Mouse (Mus musculus) stomach, embryonic 14.5 days (tissue): ENCODE results near the gene Gm28308. TPM values are rescaled to one million over a fixed set of nuclear protein-coding genes. Genes with fewer than 3 reads are reported as not detected.

ENCODE experiments used
- ATAC-seq: fragments of 200-750 bp; cut with Nextera tagmentation; 2 replicates; pipeline ENCODE4 v1.8.0; 2017; ENCODE audit warnings: low read depth, moderate TSS enrichment; ENCODE audit not compliant: insufficient number of reproducible peaks, insufficient read depth, low FRiP score
- H3K27ac ChIP-seq: fragments of 300-500 bp; sonication (generic); 2 replicates; pipeline ENCODE4 v1.5.1; 2014; ENCODE audit warnings: mild to moderate bottlenecking, low read length, moderate library complexity, mixed read lengths
- H3K27me3 ChIP-seq: fragments of 300-500 bp; sonication (generic); 2 replicates; pipeline ENCODE4 v1.6.1; 2014; ENCODE audit warnings: low read length, control low read depth, mixed read lengths; ENCODE audit not compliant: control insufficient read depth, insufficient read depth
- H3K36me3 ChIP-seq: fragments of 300-500 bp; sonication (generic); 2 replicates; pipeline ENCODE4 v1.6.1; 2014; ENCODE audit warnings: mild to moderate bottlenecking, control low read depth, low read length, moderate library complexity, mixed read lengths; ENCODE audit not compliant: control insufficient read depth, insufficient read depth
- H3K4me1 ChIP-seq: fragments of 300-500 bp; sonication (generic); 2 replicates; pipeline ENCODE4 v1.6.1; 2014; ENCODE audit warnings: low read length, control low read depth, mixed read lengths; ENCODE audit not compliant: control insufficient read depth, insufficient read depth
- H3K4me2 ChIP-seq: fragments of 300-500 bp; sonication (generic); replicated peaks from 2 replicates; pipeline ENCODE4 v1.6.1; 2014; ENCODE audit warnings: low read depth, low read length, control low read depth
- H3K4me3 ChIP-seq: fragments of 300-500 bp; sonication (generic); 2 replicates; pipeline ENCODE4 v1.5.1; 2014; ENCODE audit warnings: low read depth, low read length, control low read depth
- H3K9ac ChIP-seq: fragments of 300-500 bp; sonication (generic); replicated peaks from 2 replicates; pipeline ENCODE4 v1.6.1; 2014; ENCODE audit warnings: low read depth, mild to moderate bottlenecking, control low read depth, low read length, moderate library complexity, mixed read lengths
- H3K9me3 ChIP-seq: fragments of 300-500 bp; sonication (generic); 2 replicates; pipeline ENCODE4 v1.6.1; 2016; ENCODE audit warnings: low read depth, low read length, control low read depth; ENCODE audit not compliant: control insufficient read depth
- WGBS: fragments of 180-500 bp; shearing (Covaris S2); extraction: QIAGEN DNeasy Blood & Tissue Kit; methylation state at CpG from one replicate; pipeline ENCODE4 v1.1.7; 2014; 5-methylcytosine and 5-hydroxymethylcytosine counted together
- polyA plus RNA-seq: library from polyadenylated mRNA; unstranded; fragments of >200 nt; fragmentation: Nextera tagmentation; extraction: Ambion mirVana; gene quantifications from 2 replicates; pipeline ENCODE4 v1.2.1, GENCODE M21; 2014

Gm28308 gene
- polyA plus RNA-seq, 1 experiment from 2014 or later = not detected

DNA sequence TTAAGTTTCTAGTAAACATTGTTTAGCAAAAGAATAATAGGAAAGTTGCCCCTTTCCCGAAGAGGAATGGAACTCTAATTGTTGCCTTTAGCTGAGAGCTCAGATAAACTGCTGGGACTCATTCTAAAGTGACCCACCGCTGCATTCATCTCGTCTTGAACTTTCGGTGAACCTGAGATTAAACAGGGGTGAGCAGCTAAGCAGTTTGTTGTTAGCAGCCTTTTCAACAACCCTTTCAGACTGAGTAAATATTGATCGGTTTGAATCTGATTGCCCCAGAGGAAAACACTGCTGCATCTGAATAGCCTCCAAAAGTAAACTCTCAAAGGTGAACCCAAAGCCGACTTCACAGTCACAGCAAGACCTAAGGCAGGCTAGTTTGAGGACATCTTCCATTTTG is 59.9 kb downstream of the Gm28308 start:
- Histone ChIP-seq H3K27me3 (0 out of 2 replicates have a peak, but pooled peaks cover 3% of the 10 kb centered on the region), H3K27ac (no peak overlapping the region), H3K36me3 (no peaks in the 10 kb centered on the region), H3K9ac (no peak overlapping the region), H3K4me2 (no peak overlapping the region), H3K4me1 (peaks cover 11% of the 10 kb centered on the region), H3K4me3 (no peak overlapping the region), H3K9me3 (no peaks in the 10 kb centered on the region)
- no peak for ATAC-seq
- 19% methylated on average over 6 of the region's 6 CpGs for WGBS

DNA sequence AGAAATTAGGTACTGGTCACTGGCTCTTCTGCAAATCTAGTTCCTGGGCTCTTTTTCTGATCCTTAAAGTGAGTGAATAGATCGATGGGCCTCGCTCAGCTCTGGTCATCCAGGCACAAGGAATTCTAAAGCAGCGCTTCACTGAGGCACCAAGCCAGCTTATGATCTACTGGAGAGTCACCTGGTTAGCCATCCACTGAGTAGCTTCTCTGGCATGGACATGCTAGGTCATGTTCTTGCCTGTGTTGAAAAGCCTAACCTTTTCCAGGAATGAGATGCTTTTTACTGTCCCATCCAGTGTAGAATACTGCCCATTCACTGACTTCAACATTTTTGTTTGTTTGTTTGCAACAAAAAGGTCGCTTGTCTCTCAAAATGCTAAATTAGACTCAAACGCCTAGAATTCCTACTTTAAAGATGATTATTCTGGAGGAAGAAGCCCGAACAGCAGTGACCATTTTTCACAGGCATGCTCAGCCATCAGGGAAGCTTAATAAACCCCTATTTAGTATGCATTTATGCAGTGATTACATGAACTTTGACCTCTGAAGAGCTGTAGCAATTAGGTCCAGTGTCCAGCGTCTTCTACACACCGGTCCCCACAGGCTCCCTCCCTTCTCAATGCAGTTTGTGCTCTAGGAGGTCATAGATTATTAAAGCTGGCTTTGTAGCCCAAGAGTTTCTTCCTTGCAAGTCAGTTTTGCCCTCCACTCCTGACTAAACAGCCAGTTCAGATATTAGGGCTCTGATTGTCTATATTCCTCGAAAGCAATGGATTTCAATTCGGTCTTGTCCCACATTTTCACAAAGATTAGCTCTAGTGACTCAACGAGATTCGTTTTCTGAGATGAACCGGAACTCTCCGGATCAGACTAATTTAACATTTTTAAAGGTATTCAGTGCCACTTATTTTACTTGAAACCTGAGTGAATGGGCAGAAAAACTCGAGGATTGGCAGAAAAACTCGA is 60.6 kb downstream of the Gm28308 start:
- WGBS = 36% methylated on average over 16 of the region's 16 CpGs
- no peaks in the 10 kb centered on the region for H3K36me3 ChIP-seq
- 0 out of 2 replicates have a peak, but pooled peaks cover 3% of the 10 kb centered on the region for H3K27me3 ChIP-seq
- no peak for ATAC-seq
- peaks cover 9% of the 10 kb centered on the region for H3K4me1 ChIP-seq
- no peak overlapping the region for H3K27ac ChIP-seq
- H3K9ac ChIP-seq = no peak overlapping the region
- no peaks in the 10 kb centered on the region for H3K9me3 ChIP-seq
- no peak overlapping the region for H3K4me3 ChIP-seq
- no peak overlapping the region for H3K4me2 ChIP-seq

DNA sequence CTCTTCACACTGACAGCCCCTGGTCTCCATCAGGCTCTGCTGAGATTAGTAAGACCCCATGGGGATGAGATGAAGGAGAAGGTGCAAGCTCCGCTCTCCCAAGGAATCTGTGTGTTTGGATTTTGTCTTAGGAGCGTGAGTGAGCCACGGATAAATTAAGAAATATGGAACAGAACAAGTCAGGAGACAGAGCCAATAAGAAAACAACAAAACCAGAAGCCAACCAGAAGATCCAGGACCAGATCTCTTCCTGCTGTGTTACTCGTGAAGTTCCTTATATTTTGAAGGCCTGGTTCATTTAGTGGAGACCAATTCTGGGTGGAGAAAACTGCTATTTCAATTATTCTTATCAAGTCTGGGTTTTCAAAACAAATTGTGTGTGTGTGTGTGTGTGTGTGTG is 61.6 kb downstream of the Gm28308 start:
- no peak overlapping the region for H3K4me3 ChIP-seq
- H3K4me2 ChIP-seq = no peak overlapping the region
- WGBS = 46% methylated on average over 4 of the region's 4 CpGs
- no peak for ATAC-seq
- peaks cover 8% of the 10 kb centered on the region for H3K4me1 ChIP-seq
- no peak overlapping the region for H3K27ac ChIP-seq
- 0 out of 2 replicates have a peak, but pooled peaks cover under 1% of the 10 kb centered on the region for H3K27me3 ChIP-seq
- no peaks in the 10 kb centered on the region for H3K9me3 ChIP-seq
- H3K36me3 ChIP-seq = no peaks in the 10 kb centered on the region
- H3K9ac ChIP-seq = no peak overlapping the region

DNA sequence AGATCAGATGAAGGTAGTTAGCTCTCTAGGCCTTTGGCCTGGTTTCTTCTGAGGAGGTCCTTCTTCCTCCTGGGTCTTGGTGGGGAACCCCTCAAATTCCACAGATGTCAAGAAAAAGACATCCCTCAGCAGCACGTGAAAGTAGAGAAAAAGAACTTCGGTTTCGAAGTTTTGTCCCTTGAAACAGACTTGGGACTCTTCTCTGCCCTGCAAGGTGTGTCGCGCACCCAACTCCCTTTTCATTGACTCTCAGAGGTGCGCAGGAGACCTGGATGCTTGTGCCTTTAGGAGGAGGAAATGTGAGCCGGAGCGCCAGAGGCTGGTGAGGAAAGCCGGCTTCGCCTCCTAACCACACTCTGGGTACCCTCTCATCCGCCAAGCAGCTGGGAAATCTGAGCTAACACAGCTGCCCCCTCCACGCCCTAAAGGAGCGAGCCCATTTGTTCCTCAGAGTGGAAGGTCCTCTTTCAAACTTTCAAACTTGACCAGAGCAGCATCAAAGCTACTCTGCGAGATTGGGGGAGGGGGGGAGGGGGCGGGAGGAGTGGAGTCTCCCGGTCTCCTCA is 62.7 kb downstream of the Gm28308 start:
- 11% methylated on average over 16 of the region's 16 CpGs for WGBS
- H3K36me3 ChIP-seq = no peaks in the 10 kb centered on the region
- H3K9me3 ChIP-seq = no peaks in the 10 kb centered on the region
- peak overlapping the region; percentile 28; the same call in 1 of the 2 replicates for H3K4me2 ChIP-seq
- H3K4me1 ChIP-seq = peaks cover 8% of the 10 kb centered on the region
- H3K9ac ChIP-seq = no peak overlapping the region
- H3K27me3 ChIP-seq = no peaks in the 10 kb centered on the region
- ATAC-seq = no peak
- H3K27ac ChIP-seq = no peak overlapping the region
- no peak overlapping the region for H3K4me3 ChIP-seq

DNA sequence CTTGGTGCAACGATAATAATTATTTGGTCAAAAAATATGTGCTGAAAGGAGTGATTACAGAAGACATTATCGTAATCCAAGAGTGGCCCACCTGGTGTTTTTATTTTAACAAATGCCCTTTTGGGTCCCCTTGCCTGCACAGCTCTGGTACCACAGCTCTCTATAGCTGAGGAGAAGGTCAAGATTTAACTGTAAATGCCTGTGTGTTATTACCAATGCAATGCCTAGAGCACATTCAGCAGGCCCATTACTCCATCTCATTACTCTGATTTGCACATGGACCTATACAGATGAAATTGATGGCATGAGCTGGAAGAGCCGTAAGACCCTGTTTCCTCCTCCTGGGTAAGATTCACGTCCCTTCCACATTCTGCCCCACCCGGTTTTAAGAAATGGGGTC is 74.0 kb downstream of the Gm28308 start:
- Histone ChIP-seq H3K4me3 (no peak overlapping the region), H3K9ac (no peak overlapping the region), H3K27me3 (no peaks in the 10 kb centered on the region), H3K27ac (no peak overlapping the region), H3K36me3 (no peaks in the 10 kb centered on the region), H3K4me1 (no peaks in the 10 kb centered on the region), H3K9me3 (no peaks in the 10 kb centered on the region), H3K4me2 (no peak overlapping the region)
- 74% methylated on average over 5 of the region's 5 CpGs for WGBS
- no peak for ATAC-seq

GRCm38 (mm10) chr6:52138576-52138975 is 74.6 kb downstream of the Gm28308 start:
- no peak for ATAC-seq
- Histone ChIP-seq H3K4me3 (no peak overlapping the region), H3K27me3 (no peaks in the 10 kb centered on the region), H3K4me2 (no peak overlapping the region), H3K9ac (no peak overlapping the region), H3K27ac (no peak overlapping the region), H3K4me1 (no peaks in the 10 kb centered on the region), H3K9me3 (no peaks in the 10 kb centered on the region), H3K36me3 (no peaks in the 10 kb centered on the region)
- WGBS = 44% methylated on average over 10 of the region's 10 CpGs

- H3K27me3 ChIP-seq = no peaks in the 10 kb centered on the region
- ATAC-seq = no peak
- H3K36me3 ChIP-seq = no peaks in the 10 kb centered on the region
- H3K4me3 ChIP-seq = no peak overlapping the region
- 61% methylated on average over 9 of the region's 9 CpGs for WGBS
- H3K27ac ChIP-seq = no peak overlapping the region
- H3K9ac ChIP-seq = no peak overlapping the region
- no peak overlapping the region for H3K4me2 ChIP-seq
- H3K9me3 ChIP-seq = no peaks in the 10 kb centered on the region
- H3K4me1 ChIP-seq = no peaks in the 10 kb centered on the region
Observed at GRCm38 (mm10) chr6:52137841-52138535, 75.2 kb downstream of the Gm28308 start.

DNA sequence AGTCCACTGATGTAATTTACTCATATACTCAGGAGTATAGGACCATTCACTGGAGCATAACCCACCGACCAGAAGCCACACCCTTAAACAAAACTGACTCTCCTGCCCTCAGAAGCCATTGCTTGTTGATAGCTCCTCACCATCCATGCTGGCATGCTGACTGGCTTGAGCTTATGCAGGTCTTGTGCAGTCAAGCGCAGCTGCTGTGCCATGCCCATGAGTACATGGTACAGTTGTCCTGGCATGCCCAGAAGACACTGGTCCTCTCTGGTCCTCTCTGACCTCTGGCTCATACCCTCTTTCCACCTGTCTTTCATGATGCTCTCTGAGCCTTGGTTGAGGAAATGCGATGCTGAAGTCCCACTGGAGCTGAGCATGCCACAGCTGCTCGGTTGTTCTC is 89.5 kb downstream of the Gm28308 start:
- no peak overlapping the region for H3K4me3 ChIP-seq
- ATAC-seq = no peak
- 74% methylated on average over 4 of the region's 4 CpGs for WGBS
- no peaks in the 10 kb centered on the region for H3K36me3 ChIP-seq
- peaks cover 6% of the 10 kb centered on the region; the same call in 1 of the 2 replicates for H3K9me3 ChIP-seq
- H3K4me1 ChIP-seq = 0 out of 2 replicates have a peak, but pooled peaks cover 2% of the 10 kb centered on the region
- H3K27ac ChIP-seq = no peak overlapping the region
- H3K9ac ChIP-seq = no peak overlapping the region
- no peak overlapping the region for H3K4me2 ChIP-seq
- H3K27me3 ChIP-seq = no peaks in the 10 kb centered on the region
